Mouse (Mus musculus): Measurements from ENCODE around the gene Klhl11. TPM values are rescaled to one million over a fixed set of nuclear protein-coding genes. Genes with fewer than 3 reads are reported as not detected.

The Klhl11 gene
- total RNA-seq, 2 experiments from 2014 or later: 12.2 to 13.4 TPM

DNA sequence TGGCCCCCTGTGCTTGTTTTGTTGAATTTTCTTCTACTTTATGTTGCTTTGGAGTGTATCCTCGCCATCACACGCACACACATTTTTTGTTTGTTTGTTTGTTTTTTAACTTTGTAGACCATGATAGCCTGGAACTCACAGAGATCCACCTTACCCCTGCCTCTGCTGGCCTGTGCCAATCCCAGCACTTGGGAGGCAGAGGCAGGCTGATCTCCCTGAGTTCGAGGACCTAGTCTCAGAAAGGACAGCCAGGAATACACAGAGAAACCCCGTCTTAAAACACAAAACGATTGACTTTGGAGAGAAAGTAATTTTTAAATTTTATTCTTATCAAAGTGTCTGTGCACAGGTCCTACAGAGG, 374 bp upstream of the Klhl11 start:
- no peak for DNase-seq
- intact Hi-C loops (cut with DNase I): loop anchor here (1.0 to 2.0 kb wide), 2 partner anchors 47 to 110 kb away; no protein-coding TSS in a partner anchor

DNA sequence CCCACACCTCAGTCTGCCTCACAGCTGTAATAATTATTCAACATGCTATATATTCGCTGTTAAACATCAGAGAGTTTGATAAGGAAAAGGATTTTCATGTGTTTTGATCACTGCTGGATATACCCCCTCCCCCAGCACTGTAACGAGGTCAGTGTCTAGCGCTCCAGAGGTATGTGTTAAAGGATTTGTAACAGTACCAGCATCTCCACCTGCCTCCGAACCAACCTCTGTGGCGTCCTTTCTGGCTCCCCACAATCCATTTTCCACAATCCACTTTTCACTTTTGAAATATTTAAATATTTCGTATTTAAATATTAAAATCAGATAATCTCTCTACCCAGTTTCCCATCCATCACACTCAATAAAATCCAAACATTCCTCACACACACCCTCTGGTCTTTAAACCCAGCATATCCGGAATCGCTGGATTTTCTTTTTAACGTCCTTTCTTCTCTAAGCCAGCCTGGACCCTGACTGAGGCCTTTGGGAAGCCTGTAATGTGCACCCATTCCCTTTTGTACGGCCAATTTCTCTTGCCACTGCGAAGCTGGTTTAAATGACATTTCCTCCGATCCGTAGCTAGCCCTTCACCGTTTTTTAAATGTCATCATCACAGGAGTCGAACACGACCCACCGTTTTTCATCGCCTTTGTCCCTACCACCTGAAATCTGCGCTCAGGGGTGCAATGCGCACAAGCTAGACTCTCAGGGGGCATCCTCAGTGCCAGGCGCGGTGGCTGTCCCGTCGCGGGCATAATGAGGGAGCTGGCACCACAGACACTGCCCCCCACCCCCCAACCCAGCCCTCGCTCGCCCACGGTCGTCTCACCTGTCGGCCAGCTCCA, 967 bp downstream of the Klhl11 start:
- intact Hi-C loops (cut with DNase I): loop anchor here (1.0 to 2.0 kb wide), 2 partner anchors 45 to 109 kb away; no protein-coding TSS in a partner anchor
- no peak for DNase-seq

DNA sequence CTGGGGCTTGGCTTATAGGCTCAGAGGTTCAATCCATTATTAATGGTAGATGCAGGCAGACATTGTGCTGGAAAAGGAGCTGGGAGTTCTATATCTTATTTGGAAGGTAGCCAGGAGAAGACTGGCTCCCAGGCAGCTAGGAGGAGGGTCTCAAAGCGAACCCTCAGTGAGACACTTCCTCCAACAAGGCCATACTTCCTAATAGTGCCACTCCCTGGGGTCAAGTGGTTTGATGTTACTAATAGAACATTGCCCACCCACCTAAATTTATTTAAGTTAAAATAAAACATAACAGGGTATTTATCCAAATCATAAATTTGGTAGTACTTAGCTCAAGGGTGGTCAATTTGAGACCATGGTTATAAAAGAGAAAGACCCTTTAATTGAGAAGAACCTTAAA, 6.7 kb downstream of the Klhl11 start:
- DNase-seq: no peak
- intact Hi-C loops (cut with DNase I): no loop called here

DNA sequence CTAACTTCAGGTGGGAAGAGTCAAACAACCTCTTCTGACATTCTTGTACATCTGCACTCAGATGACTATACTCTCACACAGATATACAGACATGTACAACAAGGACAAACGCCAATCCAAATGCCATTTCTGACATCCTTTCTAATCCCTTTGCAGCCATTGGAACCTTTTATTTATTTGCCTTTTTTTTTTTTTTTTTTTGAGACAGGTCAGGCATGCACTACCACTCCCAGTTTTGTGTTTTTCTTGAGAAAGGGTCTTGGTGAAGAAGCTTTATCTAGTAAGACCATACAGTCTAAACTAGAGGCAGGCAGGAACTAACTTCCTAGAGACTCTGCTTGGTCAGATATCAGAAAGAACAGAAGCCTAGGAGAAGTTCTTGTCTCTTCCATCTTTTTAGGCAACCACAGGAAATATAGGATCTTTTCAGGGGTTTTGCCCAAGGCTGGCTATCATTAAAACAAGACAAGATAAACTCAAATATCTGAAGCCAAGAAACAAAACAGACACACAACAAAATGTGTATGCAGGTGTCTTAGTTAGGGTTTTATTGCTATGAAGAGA, 7.2 kb downstream of the Klhl11 start:
- intact Hi-C loops (cut with DNase I): no loop called here
- DNase-seq: no peak

DNA sequence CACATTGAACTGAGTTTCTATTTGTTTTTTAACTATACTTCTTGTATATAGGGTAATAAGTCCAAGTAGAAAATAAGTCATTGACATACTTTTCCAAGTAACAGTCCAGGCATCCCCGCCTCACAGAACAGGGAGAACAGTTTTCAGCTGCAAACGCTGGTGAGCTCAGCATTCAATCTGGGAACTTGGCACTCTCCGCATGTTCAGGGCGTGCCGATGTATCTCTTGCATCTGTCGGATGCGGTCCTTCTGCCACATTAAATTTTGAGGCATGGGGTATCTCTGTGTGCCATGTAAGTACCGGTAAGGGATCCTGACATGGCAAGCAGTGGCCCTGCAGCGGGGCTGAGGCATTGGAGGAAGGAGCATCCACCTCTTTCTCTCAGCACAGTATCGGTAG, 9.8 kb downstream of the Klhl11 start:
- intact Hi-C loops (cut with DNase I): no loop called here
- peak in 1 of 2 experiments; percentile 4 for DNase-seq

DNA sequence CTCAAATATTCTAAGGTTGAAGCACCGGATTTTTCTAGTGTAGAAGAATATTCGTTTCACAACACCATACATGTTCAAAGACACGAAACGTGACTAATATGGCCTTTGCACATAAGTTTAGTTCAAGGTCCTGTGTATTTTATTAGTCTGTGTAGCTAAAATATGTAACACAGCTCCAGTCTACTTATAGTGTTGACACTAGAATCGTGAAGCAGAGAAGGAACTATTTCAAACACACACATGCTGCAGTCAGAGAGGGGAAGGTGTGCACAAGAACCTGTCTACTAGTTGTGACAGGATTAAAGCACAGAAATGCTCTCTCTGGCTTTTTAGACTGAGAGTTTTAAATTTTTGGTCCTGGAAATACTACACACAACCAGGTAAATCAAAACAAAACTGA, 14.8 kb downstream of the Klhl11 start:
- no peak for DNase-seq
- intact Hi-C loops (cut with DNase I): no loop called here

- intact Hi-C loops (cut with DNase I): no loop called here
- no peak for DNase-seq
Observed at GRCm38 (mm10) chr11:100457247-100457646, 15.3 kb downstream of the Klhl11 start.

GRCm38 (mm10) chr11:100442625-100443024, 29.9 kb downstream of the Klhl11 start:
- intact Hi-C loops (cut with DNase I): no loop called here
- no peak for DNase-seq

DNA sequence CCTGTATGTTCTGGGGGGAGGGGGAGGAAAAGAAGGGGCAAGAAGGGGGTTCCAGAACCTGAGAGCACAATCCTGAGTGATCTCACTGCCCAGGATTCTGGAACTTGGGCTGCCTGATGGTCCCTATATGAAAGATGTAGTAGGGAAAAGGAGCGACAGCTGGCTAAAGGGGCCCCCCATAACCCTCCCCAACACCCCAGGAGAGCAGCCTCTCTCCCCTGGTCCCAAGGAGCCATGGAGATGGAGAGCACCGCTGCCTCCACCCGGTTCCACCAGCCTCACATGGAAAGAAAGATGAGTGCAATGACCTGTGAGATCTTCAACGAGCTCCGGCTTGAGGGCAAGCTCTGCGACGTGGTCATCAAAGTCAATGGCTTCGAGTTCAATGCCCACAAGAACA, 30.7 kb downstream of the Klhl11 start, which contains the start of the genes Nt5c3b and Klhl10:
Gene Nt5c3b, minus strand, starts transcription at position 12 of the 400 bp plus-strand sequence.
Gene Klhl10, plus strand, starts transcription at position 121 of the 400 bp plus-strand sequence.
- no peak for DNase-seq
- intact Hi-C loops (cut with DNase I): no loop called here

DNA sequence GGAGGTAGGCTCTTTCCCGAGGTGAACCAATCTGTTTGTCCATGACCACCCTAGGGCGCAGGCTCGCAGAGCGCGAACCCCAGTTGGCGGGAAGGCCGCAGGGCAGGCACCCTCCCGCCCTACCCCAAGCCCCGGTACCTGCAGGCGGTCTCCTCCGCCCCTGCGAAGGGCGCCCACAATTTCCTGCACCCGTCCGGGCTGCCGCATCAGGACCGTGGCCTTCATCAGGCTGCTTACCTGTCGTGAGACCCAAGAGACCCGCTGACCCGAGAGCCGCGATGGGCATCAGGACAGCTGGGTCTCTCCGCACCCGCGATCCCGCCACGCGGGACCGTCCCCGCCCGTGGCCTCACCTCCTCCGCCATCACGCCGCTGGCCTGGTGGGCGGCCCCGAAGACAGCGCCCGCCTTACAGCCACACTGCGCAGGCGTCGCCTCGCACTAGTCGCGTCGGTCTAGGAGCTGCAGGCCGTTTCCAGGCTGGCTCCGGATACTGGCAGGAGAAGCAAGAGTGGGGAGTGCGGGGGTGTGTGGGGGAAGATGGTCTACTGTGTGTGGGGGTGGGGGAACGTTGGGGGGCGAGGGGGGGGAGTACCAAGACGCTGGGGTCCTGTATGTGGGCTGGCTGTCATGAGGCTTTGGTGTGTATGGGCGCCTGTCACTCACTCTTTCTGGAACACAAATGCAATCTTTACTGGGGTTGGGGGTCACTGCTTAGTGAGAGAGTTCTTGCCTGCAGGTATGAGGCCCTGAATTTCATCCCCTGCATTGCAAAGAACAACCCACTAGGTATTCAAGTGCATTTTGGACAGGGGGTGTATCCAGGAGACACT, 31.6 kb downstream of the Klhl11 start:
- peak; percentile 90 to 92 for DNase-seq
- intact Hi-C loops (cut with DNase I): no loop called here

DNA sequence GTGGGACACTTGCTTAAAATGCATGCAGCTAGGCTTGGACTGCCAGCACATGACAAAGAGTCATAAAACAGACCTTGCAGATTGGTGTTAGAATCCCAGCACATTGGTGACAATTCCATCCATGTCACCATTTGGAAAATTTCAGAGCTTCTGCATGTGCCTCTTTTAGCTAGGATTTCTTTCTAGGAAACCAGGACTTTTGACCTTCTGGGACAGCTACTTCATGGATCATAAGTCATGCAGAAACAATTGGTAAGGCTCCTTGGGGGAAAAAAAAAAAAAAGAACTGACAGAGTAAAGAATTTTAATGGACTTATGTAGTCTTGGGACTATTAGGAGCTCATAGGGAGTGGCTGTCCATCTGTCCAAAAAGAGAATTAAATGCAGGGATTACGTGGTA, 34.6 kb downstream of the Klhl11 start:
- intact Hi-C loops (cut with DNase I): no loop called here
- no peak for DNase-seq

DNA sequence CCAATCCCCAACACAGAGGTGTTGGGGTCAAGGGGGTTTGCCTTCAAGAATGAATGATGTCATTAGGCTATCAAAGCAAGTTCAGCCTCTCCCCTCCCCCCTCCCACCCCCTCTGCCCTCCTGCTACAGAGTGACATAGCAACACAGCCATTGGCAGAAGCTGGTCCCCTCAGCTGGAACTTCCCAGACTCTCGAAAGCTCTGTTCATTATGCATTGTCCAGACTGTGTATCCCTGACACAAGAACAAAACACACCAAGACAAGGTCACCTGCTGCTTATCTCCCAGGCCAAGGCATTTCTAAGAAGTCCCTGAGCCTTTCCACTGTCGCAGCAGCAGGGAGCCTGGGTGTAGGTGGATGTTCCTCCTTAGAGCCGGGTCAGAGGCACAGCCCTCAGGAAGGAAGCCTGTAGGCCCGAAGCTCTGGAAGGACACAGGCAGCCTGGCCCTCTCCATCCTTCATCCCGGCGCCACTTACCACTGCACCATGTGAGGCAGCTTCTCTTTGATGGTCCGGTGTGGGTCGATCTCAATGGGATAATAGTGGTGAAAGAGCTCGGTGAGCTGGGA, 36.8 kb downstream of the Klhl11 start:
- intact Hi-C loops (cut with DNase I): no loop called here
- no peak for DNase-seq

- intact Hi-C loops (cut with DNase I): no loop called here
- DNase-seq: no peak
Observed at GRCm38 (mm10) chr11:100432002-100432401, 40.5 kb downstream of the Klhl11 start.

- DNase-seq: peak in 1 of 2 experiments; percentile 39
- intact Hi-C loops (cut with DNase I): no loop called here
Observed at GRCm38 (mm10) chr11:100430052-100430451, 42.5 kb downstream of the Klhl11 start.

DNA sequence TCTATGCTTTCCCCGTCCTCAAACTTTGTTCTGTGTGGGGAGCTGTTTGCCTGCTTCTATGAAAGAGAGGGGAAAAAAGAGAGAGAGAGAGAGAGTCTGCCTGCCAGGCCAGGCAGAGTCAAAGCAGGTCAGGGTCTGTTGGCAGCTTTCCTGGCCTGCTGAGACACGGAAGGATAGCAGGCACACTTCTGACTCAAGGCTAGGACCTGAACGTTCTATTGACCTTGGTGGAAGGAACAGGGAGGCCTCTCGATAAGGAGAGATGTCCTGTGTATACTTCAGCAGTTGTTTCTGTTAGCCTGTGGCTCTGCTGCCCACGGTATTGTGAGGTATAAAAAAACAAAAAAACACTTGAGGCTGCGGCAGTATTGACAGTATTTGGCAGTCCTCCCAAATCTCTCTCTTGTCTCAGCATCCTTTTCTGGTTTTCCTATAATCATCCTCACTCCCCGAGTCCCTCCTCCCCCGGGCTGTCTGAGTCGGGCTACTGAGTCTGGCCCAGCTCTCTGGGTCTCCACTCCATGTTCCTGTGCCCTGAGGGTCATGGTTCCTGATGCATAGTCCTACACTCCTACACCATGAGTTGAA, 43.8 kb downstream of the Klhl11 start:
- intact Hi-C loops (cut with DNase I): loop anchor here (5.0 to 10.0 kb wide), 2 partner anchors 129 to 276 kb away; partner anchors contain the start of gene Dhx58
- peak; percentile 45 to 67 for DNase-seq

DNA sequence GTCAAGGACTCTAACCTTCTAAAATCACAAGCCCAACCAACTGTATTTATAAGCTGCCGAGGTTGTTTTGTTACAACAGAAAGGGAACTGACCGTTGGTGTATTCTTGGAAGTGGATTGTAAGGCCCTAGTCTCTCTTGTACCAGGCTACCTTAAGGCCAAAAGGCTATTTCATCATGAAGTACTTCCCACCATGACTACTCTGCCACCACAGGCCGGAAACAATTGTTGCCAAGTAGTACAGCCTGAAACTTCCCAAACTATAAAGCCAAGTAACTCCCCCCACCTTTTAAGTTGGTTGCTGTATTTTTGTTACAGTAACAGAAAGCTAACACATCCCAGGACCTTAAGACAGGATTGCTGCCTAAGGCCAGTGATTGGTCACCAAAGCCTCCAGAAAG, 45.7 kb downstream of the Klhl11 start:
- DNase-seq: no peak
- intact Hi-C loops (cut with DNase I): loop anchor here (1.0 to 10.0 kb wide), 3 partner anchors 45 to 278 kb away; partner anchors contain the start of genes Dhx58 and Klhl11

- DNase-seq: peak; percentile 83 to 85
- intact Hi-C loops (cut with DNase I): loop anchor here (1.0 to 10.0 kb wide), 3 partner anchors 46 to 279 kb away; partner anchors contain the start of genes Dhx58 and Klhl11
Observed at GRCm38 (mm10) chr11:100425851-100426250, 46.7 kb downstream of the Klhl11 start.

DNA sequence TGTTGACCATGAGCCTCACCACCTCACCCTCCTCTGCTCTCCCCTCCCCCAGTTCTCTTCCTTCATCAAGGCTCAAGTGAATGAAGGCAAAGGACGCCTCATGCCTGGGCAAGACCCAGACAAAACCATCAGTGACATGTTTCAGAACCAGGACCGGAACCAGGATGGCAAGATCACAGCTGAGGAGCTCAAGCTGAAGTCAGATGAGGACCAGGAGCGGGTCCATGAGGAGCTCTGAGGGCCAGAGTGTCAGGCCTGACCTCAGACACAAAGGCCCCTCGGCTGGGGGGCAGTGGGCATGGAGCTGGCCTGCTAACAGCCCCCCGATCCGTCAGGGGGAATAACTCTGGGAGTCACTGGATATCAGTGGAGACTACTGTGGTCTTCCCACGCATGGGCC, 48.7 kb downstream of the Klhl11 start:
- intact Hi-C loops (cut with DNase I): loop anchor here (10.0 kb wide), 1 partner anchor 281 kb away; the partner anchor contains the start of gene Dhx58
- no peak for DNase-seq

DNA sequence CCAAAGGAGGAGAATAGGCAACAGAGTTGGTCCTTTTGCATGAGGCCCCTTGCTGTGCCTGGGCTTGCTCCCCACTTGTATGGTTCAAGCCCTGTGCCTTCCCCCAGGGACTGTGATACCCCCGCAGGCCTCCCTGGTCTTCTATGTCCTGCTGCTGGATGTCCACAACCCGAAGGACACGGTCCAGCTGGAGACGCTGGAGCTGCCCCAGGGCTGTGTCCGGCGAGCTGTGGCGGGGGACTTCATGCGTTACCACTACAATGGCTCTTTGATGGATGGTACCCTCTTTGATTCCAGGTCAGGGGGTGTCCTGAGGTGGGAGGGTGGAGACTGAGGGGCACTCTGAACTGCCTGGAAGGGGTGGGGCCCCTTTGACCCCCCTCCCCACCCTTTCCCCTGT, 51.0 kb downstream of the Klhl11 start:
- no peak for DNase-seq
- intact Hi-C loops (cut with DNase I): loop anchor here (10.0 kb wide), 1 partner anchor 283 kb away; the partner anchor contains the start of gene Dhx58
